Mouse (Mus musculus) heart, embryonic 16.5 days (tissue): ENCODE measurements around the gene Zfp14. TPM values are rescaled to one million over a fixed set of nuclear protein-coding genes. Genes with fewer than 3 reads are reported as not detected.

Experiments used
- ATAC-seq: fragments of 200-750 bp; cut with Nextera tagmentation; replicated peaks from 2 replicates; pipeline ENCODE4 v1.8.0; 2017; ENCODE audit warnings: moderate number of reproducible peaks; ENCODE audit not compliant: insufficient read depth, low FRiP score; ENCODE audit errors: extremely low read depth
- H3K27ac ChIP-seq: fragments of 300-500 bp; sonication (generic); 2 replicates; pipeline ENCODE4 v1.5.1; 2014; ENCODE audit warnings: mild to moderate bottlenecking, low read length, control low read depth, moderate library complexity
- H3K27me3 ChIP-seq: fragments of 300-500 bp; sonication (generic); 2 replicates; pipeline ENCODE4 v1.6.1; 2014; ENCODE audit warnings: low read length, mixed read lengths; ENCODE audit not compliant: control insufficient read depth, insufficient read depth
- H3K36me3 ChIP-seq: fragments of 300-500 bp; sonication (generic); 2 replicates; pipeline ENCODE4 v1.6.1; 2014; ENCODE audit not compliant: control insufficient read depth, insufficient read depth
- H3K4me1 ChIP-seq: fragments of 300-500 bp; sonication (generic); 2 replicates; pipeline ENCODE4 v1.6.1; 2014; ENCODE audit warnings: low read length, mixed read lengths; ENCODE audit not compliant: control insufficient read depth, insufficient read depth
- H3K4me2 ChIP-seq: fragments of 300-500 bp; sonication (generic); 2 replicates; pipeline ENCODE4 v1.6.1; 2014; ENCODE audit warnings: low read depth, mild to moderate bottlenecking, control low read depth, low read length
- H3K4me3 ChIP-seq: fragments of 300-500 bp; sonication (generic); 2 replicates; pipeline ENCODE4 v1.5.1; 2014; ENCODE audit warnings: mild to moderate bottlenecking, control low read depth, low read length
- H3K9ac ChIP-seq: fragments of 300-500 bp; sonication (generic); 2 replicates; pipeline ENCODE4 v1.6.1; 2014; ENCODE audit warnings: low read length, control low read depth
- H3K9me3 ChIP-seq: fragments of 300-500 bp; sonication (generic); replicated peaks from 2 replicates; pipeline ENCODE4 v1.6.1; 2016; ENCODE audit warnings: low read length; ENCODE audit not compliant: control insufficient read depth
- WGBS: fragments of 180-500 bp; shearing (Covaris S2); extraction: QIAGEN DNeasy Blood & Tissue Kit; methylation state at CpG from one replicate; pipeline ENCODE4 v1.1.7; 2014; 5-methylcytosine and 5-hydroxymethylcytosine counted together
- polyA plus RNA-seq: library from polyadenylated mRNA; unstranded; fragments of >200 nt; fragmentation: Nextera tagmentation; extraction: Ambion mirVana; gene quantifications from 2 replicates; pipeline ENCODE4 v1.2.1, GENCODE M21; 2015

The Zfp14 gene
- polyA plus RNA-seq, 1 experiment from 2014 or later, result 4.3 TPM

- Histone ChIP-seq H3K4me3 (no peak overlapping the region), H3K4me2 (no peak overlapping the region), H3K36me3 (peaks cover 14% of the 10 kb centered on the region), H3K9me3 (no peaks in the 10 kb centered on the region), H3K9ac (no peak overlapping the region), H3K27me3 (no peaks in the 10 kb centered on the region), H3K27ac (no peak overlapping the region), H3K4me1 (no peaks in the 10 kb centered on the region)
- WGBS, result 87% methylated on average over 12 of the region's 12 CpGs
- no peak for ATAC-seq
These were observed 16.8 kb downstream of the Zfp14 start for GRCm38 (mm10) chr7:30034331-30034730.

DNA sequence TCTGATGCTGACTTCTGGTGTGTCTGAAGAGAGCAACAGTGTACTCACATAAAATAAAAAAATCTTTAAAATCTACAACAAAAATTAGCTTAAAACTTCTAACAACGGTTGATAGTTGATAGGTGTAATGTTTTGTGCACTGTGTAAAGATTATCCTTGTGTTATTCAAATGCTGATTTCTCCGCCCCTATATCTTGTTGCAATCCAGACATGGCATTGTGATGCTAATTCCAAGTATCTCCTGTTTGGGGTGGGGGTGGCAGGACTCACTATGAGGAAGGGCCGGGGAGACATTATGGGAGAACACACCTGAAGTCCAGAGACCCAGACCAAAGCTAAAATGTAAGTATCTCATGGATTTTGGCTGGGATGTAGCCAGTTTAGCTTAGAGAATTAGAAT, 19.8 kb downstream of the Zfp14 start:
- ATAC-seq, result no peak

DNA sequence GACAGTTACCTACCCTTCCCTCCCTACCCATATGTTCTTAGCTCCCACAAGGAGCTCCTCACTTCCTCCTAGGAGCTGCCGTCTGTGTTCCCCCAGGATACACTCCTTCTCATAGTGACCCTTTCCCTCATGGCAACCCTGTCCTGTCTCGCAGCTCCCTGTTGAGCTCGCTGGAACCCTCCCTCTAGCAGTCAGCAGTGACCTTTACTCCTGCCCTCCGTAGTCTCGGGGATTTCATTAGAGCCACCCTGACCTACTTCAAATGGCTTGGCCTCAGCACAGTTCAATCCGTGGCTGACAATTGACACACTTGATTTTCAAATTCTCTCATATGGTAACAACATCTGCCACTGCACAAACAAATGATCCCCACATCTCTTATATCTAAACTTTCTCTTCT, 20.5 kb downstream of the Zfp14 start:
- H3K4me2 ChIP-seq, result no peak overlapping the region
- H3K27ac ChIP-seq, result no peak overlapping the region
- H3K9me3 ChIP-seq, result no peaks in the 10 kb centered on the region
- no peaks in the 10 kb centered on the region for H3K27me3 ChIP-seq
- peaks cover 8% of the 10 kb centered on the region for H3K36me3 ChIP-seq
- H3K9ac ChIP-seq, result no peak overlapping the region
- no peak for ATAC-seq
- WGBS, result 25% methylated on average over 6 of the region's 6 CpGs
- no peak overlapping the region for H3K4me3 ChIP-seq
- no peaks in the 10 kb centered on the region; the same call in 1 of the 2 replicates for H3K4me1 ChIP-seq

More for the DNA sequence above, 19.8 kb downstream of the Zfp14 start:
- Histone ChIP-seq H3K27ac (no peak overlapping the region), H3K4me1 (no peaks in the 10 kb centered on the region; the same call in 1 of the 2 replicates), H3K9ac (no peak overlapping the region), H3K36me3 (peaks cover 3% of the 10 kb centered on the region), H3K4me3 (no peak overlapping the region), H3K4me2 (no peak overlapping the region), H3K9me3 (no peaks in the 10 kb centered on the region), H3K27me3 (no peaks in the 10 kb centered on the region)
- 86% methylated on average over 3 of the region's 3 CpGs for WGBS

GRCm38 (mm10) chr7:30028572-30028971, 22.6 kb downstream of the Zfp14 start:
- Histone ChIP-seq H3K4me3 (no peak overlapping the region), H3K36me3 (peaks cover 25% of the 10 kb centered on the region), H3K9ac (no peak overlapping the region), H3K27ac (no peak overlapping the region), H3K9me3 (no peaks in the 10 kb centered on the region), H3K27me3 (no peaks in the 10 kb centered on the region), H3K4me2 (no peak overlapping the region), H3K4me1 (peaks cover 2% of the 10 kb centered on the region; the same call in 1 of the 2 replicates)
- ATAC-seq, result no peak
- WGBS, result 80% methylated on average over 3 of the region's 3 CpGs

DNA sequence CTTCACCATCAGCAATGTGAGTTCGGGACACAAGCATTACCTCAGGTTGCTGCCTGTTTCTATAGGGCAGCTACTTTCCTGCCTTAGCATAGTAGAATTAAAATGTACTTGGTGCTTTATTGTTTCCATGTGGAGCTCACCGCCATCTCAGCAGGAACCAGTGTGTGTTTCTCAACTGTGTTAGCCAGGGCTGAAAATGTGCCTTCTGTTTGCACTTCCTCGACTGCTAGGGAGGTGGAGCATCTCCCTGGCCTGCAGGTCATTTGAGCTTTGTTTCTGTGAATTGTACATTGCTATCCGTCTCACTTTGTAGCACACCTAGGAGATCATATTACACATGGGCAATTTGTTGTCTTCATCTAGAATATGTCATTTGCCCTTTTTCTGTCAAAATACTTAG, 23.8 kb downstream of the Zfp14 start:
- peaks cover 37% of the 10 kb centered on the region for H3K36me3 ChIP-seq
- no peak overlapping the region for H3K9ac ChIP-seq
- ATAC-seq, result no peak
- H3K27me3 ChIP-seq, result no peaks in the 10 kb centered on the region
- no peak overlapping the region for H3K27ac ChIP-seq
- H3K4me1 ChIP-seq, result peaks cover 2% of the 10 kb centered on the region; the same call in 1 of the 2 replicates
- H3K4me2 ChIP-seq, result no peak overlapping the region
- H3K9me3 ChIP-seq, result no peaks in the 10 kb centered on the region
- 73% methylated on average over 4 of the region's 4 CpGs for WGBS
- no peak overlapping the region for H3K4me3 ChIP-seq

DNA sequence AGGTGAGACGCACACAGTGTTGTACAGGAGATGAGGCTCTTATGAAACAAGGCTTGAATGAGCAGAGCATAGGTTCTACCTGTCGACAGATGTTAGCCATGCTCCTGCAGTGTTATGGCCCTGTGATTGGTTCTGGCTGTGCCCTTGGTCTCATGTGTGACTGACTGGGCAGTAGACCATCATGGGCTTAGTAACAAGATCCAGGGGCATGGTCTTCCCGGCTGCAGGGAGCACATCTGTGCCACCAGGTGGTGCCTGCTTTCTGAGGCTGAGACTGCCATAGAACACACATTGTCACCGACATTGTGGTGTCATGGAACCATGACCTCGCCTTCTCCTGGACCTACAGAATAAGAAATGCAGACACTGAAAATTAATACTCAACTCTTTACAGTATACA, 25.8 kb downstream of the Zfp14 start:
- 66% methylated on average over 5 of the region's 5 CpGs for WGBS
- ATAC-seq, result no peak
- H3K4me1 ChIP-seq, result peaks cover 2% of the 10 kb centered on the region; the same call in 1 of the 2 replicates
- H3K4me2 ChIP-seq, result no peak overlapping the region
- peaks cover 46% of the 10 kb centered on the region for H3K36me3 ChIP-seq
- H3K9ac ChIP-seq, result no peak overlapping the region
- H3K9me3 ChIP-seq, result no peaks in the 10 kb centered on the region
- no peaks in the 10 kb centered on the region for H3K27me3 ChIP-seq
- H3K4me3 ChIP-seq, result no peak overlapping the region
- H3K27ac ChIP-seq, result no peak overlapping the region

DNA sequence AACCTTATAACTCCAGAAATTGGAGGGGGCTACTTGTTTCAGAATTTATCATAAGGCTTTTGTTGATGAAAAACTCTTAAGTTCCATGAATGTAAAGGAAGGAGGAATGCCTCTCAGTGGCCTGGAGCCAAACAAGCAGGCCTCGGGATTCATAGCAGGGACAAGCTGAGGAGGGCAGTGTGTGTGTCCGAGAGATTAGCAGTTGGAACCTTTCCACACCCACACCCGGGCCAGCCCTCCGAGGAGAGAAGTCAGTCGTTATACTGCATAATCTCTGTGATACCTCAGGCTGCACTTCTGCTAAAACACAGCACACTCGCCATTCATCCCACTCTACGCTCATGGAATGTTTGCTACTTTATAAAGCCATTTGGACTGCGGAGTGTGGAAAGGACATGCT, 27.4 kb downstream of the Zfp14 start:
- Histone ChIP-seq H3K4me1 (peaks cover 2% of the 10 kb centered on the region; the same call in 1 of the 2 replicates), H3K4me2 (no peak overlapping the region), H3K27me3 (no peaks in the 10 kb centered on the region), H3K27ac (no peak overlapping the region), H3K4me3 (no peak overlapping the region), H3K9me3 (no peaks in the 10 kb centered on the region), H3K9ac (no peak overlapping the region), H3K36me3 (peaks cover 57% of the 10 kb centered on the region)
- no peak for ATAC-seq
- 57% methylated on average over 8 of the region's 8 CpGs for WGBS

GRCm38 (mm10) chr7:30023324-30023723, 27.9 kb downstream of the Zfp14 start:
- WGBS, result 93% methylated on average over 9 of the region's 9 CpGs
- Histone ChIP-seq H3K27ac (no peak overlapping the region), H3K4me3 (no peak overlapping the region), H3K27me3 (no peaks in the 10 kb centered on the region), H3K4me1 (peaks cover 2% of the 10 kb centered on the region; the same call in 1 of the 2 replicates), H3K4me2 (no peak overlapping the region), H3K9me3 (no peaks in the 10 kb centered on the region), H3K36me3 (peaks cover 62% of the 10 kb centered on the region), H3K9ac (no peak overlapping the region)
- ATAC-seq, result no peak

- Histone ChIP-seq H3K9ac (no peak overlapping the region), H3K9me3 (no peaks in the 10 kb centered on the region), H3K4me3 (no peak overlapping the region), H3K36me3 (peaks cover 78% of the 10 kb centered on the region), H3K4me1 (0 out of 2 replicates have a peak, but pooled peaks cover 2% of the 10 kb centered on the region), H3K27me3 (no peaks in the 10 kb centered on the region), H3K4me2 (no peak overlapping the region), H3K27ac (no peak overlapping the region)
- WGBS, result 87% methylated on average over 2 of the region's 2 CpGs
- no peak for ATAC-seq
These were observed 31.6 kb downstream of the Zfp14 start for GRCm38 (mm10) chr7:30019543-30019942.
